Mouse (Mus musculus) cerebellum, adult 8-10 months (tissue): Measurements from ENCODE around the gene Slc12a7.

Experiments used
- DNase-seq: peaks from one replicate; pipeline ENCODE4 v3.0.0; 2022

Slc12a7 gene

DNA sequence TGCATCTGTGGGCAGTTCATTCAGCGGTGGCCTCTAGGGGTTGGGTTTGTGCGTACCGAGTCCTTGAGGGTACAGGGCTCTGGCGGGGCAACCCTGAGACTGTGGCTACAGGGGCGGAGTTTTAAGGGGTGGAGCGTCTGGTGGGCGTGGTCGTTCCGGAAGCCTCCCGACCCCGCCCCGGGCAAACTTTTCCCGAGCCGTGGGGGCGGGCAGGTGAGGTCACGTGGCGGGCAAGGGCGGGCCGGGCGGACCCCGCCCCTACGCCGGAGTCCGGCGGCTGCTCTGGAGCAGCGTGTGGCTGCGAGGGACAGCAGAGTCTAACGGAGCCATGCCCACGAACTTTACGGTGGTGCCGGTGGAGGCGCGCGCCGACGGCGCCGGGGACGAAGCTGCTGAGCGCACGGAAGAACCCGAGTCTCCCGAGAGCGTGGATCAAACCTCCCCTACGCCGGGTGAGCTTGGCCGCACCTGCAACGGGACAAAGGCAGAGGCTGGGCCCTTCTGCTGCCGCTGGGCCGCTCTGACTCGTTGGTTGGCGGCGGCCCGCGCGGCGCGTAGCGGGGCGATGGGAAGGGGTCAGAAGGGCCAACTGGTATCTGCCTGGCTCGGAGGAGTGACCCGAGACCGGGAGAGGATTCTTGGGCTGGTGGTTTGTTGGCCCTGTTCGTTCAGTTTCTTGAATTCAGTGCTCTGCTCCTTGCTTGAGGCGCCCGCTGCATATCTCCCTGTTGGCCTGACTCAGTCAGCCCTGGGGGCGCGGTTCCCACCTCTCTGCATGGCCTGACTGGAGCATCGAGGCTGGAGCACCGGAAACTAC lies 30.8 kb downstream of the Slc12a7 start:
- DNase-seq = no peak

DNA sequence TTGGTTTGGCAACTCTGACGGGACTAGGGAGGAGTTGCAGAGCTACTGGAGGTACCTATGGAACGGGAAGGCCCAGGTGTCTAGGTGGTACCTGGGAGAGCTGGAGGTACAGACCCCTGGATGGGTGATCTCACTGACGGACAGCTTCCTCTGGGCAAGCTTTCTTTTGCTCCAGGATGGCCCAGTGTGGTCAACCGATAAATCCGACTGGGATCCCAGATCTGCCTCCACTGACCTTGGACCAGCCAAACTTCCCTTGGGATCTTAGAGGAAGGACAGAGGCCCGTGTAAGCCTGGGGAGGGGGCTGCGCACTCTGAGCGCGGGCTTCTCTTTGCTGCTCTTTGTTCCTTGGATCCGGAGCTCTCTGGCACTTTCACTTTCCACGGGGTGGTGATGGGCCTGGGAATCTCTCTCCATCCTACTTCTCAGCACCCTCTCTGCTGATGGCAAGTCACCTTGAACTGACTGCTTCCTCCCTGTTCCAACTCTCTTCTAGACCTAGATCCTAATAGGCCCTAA lies 31.4 kb downstream of the Slc12a7 start:
- DNase-seq = no peak

DNA sequence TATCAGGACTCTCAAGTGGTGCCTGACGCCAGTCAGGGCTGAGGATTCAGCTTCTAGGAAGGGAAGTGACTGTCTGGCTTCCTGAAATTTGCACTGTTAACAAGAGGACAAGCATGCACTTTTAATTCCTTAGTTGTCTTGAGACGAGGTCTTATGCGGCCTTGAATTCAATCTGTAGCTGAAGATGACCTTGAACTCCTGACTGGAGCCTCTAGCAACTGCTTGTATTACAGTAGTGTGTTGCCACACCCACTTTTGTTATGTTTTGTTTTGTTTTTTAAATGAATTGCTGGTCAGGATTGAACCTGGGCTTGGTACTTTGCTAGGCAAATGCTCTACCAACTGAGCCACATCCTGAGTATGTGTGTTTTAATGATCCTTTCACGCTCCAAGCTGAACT lies 32.5 kb downstream of the Slc12a7 start:
- no peak for DNase-seq

DNA sequence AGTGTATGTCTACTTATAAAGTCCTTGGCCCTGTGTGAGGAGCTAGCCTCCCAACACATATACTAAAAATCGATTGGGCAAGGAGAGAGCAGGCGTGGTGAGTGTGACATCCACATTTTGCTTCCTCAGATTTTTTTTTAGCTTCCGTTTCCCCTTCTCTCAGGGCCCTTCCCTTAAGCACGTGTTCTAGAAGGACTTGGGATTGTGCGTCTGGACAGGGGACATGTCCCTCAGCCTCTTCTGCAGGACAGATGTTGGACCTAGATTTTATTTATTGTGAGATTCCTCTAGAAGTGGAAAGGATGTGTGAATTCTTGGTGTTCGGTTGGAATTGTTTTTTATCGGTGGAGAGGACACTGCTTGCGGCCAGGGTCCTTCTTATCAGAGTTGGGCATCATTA lies 34.3 kb downstream of the Slc12a7 start:
- no peak for DNase-seq

DNA sequence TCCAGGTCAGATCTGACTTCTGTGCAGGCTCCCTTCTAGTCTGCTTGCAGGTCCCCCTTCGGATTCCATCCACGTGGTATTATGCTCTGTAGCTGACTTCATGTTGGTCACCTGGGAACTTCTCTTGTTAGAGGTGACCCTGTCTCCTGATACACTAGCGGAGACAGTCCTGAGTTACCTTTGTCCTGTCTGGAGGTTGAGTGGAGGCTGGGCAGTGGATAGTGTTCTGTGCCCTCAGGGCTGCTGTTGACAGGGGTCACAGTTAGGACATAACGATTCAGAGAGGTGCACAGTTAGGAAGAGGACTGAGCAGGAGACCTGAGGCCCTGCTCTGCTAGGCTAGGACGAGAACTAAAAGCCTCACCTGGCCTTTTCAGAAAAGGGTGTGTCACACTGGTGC lies 34.9 kb downstream of the Slc12a7 start:
- DNase-seq = no peak

DNA sequence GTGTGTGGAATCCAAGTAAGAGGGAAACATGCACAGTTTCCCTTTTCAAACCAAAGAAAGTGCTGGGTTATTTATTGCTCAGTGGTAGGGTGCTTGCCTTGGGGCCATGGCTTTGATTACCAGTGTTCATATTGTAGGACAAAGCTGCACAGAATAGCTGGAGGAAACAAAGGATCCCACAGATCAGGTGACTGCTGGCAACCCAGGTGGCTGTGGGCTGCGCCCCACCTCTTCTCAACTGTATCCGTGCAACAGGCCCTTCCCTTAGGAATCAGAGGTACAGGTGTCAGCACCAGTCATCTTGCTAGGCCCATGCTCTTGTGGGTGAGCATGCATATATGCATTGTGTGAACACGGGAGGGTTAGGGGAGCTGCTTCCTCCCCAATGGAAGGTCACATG lies 35.4 kb downstream of the Slc12a7 start:
- no peak for DNase-seq

DNA sequence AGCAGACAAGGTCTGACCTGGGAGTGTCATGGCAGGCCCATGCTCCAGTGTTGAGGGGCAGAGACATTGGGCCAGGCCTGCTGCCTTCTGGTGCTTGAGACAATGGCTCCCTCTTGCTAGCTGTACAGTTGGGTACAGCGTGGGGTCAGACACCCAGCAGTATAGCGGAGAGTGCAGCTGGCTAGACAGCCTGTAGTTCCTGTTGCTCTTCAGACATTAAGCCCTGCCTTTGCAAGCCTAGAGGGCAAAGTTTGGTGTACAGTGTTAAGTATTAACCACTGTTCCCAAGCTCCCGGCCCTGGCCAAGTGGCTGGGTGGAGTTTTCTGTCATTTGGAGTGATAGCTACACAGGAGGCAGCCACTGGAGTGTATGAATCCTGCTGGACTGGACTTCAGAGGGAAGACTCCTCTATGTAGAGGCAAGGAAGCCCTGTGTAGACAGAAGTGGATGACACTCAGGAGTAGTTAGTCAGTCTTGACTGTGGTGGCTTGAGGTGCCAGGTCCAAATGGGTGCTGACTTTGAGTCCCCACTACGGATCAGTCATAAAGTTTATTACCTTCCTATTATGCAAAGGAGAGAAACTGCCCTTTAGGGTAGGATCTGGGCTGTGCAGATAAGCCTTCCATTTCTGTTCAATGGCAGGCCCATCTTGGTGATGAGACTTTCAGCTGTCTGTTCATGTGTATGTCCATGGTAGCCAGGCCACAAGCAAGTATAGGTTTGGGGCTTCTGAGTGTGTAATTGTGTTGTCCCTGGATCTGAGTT lies 37.2 kb downstream of the Slc12a7 start:
- no peak for DNase-seq

DNA sequence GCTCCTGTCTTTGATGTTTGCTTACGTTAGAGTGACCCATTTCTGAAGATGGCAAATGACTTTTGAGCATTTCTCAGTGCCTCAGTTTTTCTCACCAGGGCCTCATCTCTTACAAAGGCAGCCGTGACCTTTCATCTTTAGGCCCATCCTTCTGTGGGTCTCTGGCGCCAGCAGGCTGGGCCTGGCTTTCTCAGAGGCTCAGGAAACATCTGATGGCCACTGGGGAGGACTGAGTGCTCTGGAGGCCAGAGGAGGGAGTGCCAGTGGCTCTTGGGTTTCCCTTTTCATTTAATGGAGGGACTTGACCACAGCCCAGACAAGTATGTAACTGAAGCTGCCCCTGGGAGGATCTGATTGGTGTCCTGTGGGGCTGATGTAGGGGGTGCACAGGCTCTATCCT lies 38.2 kb downstream of the Slc12a7 start:
- DNase-seq = no peak

DNA sequence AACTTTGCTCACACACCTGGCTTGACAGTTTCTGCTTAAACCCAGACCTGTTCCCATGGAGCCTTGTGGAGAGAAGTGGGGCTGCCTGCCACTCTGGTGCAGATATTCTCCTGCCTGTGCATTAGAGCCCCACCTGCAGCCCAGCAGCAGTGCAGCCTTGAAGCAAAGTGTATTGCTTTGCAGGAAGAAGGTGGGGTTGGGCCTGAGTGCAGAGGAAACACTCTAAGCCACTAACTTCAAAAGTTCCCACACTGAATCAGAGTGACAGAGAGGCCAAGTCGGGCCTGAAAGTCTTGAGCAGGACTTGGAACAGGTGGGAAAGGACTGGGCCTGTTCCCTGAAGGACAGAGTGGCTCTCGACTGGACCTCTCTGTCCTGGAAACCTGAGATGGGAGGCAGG lies 39.8 kb downstream of the Slc12a7 start:
- DNase-seq = no peak

DNA sequence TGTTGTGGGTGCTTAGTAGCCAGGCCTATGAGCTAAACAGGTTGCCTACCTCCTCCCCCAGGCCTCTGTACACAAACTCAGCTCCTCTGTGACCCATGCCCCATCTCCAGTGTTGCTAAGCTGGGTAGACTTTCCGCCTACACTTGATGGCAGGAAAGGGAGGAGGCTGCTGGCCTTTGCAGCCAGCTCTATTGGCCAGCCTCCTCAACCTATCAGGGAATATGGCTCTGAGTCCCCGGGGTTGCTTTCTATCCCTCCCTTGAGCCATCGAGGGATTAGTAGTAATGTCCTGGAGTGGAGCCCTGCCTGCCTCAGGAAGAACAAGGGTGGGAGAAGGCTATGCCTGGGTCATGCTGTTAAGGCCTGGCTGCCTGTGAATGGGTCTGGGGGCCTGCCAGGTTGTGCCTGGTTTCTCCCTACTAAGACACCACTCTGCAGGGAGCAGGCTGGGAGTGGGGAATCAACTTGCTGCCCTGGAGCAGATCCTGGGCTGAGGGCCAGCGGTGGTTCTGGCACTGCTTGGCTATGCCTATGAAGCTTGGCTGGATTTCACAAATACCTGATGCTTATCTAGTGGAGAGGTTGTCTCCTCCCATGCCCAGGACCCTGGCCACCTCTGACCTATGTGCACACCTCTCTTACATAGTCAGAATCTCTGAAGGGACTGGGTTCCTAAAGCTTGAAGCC lies 40.8 kb downstream of the Slc12a7 start:
- DNase-seq = no peak

DNA sequence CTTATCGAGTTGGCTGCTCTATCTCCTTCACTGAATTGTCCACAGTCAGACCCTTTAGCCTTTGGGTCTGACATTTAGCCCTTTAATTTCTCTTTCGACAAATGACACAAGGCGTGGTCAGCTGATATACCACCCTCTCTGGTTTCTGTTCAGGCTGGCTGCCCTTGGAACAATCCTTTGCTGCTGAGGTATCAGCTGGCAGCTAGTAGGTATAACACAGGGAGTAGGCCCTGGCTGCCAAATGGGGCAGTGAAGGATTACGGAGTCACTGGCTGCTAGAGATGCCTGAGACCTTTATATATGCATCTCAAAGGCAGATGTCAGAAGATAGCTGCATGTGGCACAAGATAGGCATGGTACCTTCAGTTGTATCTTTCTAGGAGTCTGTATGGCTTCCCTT lies 42.9 kb downstream of the Slc12a7 start:
- no peak for DNase-seq

DNA sequence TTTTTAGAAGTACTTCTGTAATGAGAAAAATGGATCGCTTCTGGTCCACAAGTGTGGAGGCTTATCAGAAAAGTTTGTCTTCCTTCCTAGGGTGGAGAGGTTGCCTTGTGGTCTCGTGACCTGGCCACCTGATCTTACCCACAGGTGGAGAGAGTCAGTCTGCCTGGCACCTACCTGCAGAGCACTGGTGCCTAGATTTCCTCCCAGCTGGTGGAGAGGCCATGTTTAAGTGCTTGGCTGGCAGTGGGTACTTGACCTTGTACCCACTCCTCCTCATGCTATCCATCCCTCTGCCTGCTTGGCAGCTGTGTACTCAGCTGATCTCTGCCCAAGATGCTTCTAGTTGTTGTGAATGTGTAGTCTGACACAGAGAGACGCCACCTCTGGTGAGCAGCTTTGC lies 44.7 kb downstream of the Slc12a7 start:
- no peak for DNase-seq

DNA sequence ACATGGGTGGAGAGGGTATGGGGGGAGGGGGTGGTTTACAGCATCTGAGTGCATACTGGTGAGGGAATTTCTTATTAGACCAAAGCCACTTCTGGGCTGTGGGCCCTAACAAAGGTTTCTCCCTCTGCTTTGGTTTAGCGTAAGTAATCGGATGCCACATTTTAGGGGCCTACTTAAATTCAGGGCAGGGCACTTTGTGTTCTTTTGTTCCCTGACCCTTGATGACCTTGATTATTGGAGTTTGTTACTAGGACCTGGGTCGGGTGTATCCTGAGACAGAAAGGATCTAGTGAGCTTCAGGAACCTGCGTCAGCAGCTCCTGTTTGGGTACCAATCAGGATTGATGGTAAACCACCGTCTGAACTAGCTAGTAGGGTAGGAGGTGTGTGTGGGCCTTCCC lies 49.6 kb downstream of the Slc12a7 start:
- DNase-seq = no peak

DNA sequence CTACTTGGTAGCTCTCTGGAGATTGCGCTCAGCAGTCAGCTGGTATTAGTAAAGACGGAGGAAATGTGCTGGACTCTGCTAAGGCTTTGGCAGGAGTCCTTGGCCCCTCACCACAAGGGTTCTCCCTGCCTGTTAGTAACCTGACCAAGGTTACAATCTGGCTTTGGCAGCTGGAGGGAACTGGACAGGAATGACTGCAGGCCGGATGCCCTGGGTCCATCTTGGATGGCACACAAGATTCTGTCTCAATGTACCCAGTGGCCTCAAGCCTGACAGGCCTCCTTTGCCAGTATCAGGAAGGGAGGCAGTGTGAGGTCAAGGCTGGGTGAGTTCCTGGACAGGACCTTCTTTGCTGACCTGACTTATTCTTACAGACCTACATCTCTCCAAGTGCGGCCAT lies 59.3 kb downstream of the Slc12a7 start:
- no peak for DNase-seq

DNA sequence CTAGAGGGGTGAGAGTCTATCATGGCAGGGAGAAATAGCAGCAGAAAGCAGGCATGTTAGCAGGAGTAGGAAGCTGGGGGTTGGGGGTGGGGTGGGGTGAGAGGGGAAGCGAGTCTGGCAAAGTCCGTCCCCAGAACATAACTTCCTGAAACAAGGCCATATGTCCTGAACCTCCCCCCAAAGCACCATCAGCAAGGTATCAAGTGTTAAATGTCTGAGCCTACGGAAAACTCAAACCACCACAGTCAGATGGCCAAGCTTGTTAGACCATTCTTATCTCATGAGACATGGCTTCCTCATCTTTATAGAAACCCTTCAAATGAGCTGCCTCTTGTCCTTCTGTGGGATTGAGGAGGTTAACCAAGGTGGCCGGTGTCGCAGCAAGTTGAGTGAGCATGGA lies 60.3 kb downstream of the Slc12a7 start:
- no peak for DNase-seq

DNA sequence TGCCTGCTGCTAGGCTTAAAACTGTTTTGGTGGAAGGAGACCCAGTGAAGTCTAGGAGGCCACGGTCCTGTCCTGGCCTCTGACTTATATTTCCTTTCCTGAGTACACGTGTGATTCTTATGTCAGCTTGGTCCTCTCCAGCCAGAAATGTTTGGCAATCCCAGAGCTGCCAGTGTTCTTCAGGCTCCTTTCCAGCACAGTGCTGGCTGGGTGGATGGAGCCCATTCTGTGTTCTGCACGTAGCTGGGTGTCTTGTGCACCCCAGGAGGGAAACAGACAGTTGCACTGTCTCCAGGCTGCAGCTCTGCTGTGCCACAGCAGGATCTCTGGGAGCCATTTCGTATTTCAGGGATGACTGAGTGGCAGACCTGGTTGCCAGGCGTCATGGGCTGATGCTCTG lies 66.2 kb downstream of the Slc12a7 start:
- DNase-seq = no peak

DNA sequence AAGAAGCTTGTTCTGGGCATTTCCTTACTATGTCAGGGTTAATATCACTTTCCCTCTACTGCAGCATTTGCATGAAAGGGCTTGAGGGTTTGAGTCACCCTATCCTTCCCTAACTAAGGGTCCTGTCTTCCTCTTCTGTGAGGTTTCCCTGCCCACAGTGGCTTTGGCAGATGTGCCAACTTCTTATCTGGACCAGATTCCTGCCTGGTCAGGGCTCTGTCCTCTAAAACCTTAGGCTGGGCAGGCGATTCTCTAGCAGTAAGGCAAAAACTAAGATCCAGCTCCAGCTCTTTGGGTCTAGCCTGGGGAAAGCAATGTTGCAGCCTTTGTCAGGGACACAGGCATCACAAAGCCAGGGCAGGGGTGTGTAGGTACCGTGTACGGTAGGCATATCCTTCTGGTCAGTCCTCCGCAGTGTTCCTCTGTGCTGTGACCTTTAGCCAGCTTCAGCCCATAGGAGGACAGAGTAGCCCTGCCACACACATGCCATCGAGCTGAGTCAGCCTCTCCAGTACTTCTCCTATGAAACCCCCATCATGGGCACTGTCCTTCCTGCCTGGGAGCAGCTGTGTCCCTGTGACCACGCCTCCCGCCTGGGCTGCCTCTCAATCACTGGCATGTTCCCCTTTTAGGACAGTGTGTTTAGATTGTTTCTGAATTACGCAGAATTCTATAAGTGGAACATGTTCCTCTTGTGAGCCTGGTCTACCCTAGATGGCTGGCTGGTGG lies 70.7 kb downstream of the Slc12a7 start:
- no peak for DNase-seq

DNA sequence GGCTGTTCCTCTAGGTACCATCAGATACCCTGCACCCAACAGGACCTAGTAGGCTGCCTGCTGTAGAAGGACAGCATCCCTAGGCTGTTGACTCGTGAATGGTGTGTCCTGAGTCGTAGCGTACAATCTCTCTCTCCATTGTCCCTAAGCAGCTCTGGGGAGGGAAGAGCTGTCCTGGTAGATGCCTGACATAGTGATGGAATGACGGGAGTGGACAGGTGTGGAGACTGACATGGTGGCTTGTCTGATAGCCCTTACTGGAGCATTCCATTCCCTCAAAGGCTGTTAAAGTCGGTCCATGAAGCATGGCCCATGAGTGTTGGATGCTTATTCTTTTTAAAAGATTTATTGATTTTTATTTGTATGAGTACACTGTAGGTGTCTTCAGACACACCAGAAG lies 72.0 kb downstream of the Slc12a7 start:
- no peak for DNase-seq

DNA sequence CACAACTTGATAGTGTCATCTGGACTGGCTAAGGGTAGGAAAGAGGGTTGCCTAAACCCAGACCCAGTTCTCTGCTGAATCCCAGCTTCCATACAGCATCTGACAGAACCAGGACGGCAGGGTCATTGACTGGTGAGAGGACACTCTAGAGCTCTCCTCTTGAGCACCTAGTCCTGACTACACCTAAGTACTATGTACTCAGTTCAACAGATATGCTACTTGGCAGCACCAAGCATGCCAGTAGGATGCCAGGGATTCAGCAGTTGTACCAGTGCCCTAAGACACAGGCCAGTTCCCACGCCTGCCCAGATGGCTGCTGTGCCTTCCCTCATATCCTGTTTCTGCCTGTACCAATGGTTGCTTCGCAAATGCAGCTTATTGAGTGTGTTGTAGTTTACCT lies 80.0 kb downstream of the Slc12a7 start:
- no peak for DNase-seq

DNA sequence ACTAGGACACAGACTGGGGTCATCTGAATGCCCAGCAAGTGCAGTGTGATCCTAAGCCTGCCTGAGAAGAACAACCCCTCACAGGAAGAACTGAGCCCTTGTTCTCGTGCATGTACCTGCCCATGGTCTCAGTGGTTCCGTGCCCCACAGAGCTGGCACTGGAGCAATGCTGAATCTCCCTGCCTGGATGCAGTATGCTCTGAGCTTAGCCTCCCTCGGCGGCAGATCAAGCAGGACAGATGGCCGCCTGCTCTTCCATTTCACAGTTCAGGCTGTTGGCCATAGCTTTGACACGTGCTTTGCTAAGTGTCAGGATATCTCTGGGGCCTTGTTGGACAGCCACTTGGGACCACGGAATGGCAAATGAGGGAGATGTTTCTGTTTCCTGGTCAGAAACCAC lies 81.3 kb downstream of the Slc12a7 start:
- no peak for DNase-seq

DNA sequence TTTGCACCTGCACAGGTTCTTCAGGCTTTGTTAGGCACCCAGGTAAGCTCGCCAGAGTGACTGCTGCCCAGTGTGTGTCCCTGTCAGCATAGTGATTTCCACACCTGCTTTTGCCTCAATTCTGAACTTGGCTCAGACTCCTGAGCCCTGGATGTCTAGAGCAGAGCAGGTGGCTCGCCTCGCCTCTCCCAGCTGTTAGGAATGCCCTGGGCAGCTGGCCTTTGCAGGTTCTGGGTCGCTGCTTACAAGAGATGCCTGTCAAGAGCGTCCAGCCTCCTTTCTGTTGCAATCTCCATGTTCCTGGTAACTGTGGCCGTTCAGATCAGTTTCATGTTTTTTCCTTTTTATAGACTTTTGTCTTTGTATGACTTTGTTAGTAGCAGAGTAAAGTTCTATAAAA lies 83.4 kb downstream of the Slc12a7 start:
- no peak for DNase-seq

DNA sequence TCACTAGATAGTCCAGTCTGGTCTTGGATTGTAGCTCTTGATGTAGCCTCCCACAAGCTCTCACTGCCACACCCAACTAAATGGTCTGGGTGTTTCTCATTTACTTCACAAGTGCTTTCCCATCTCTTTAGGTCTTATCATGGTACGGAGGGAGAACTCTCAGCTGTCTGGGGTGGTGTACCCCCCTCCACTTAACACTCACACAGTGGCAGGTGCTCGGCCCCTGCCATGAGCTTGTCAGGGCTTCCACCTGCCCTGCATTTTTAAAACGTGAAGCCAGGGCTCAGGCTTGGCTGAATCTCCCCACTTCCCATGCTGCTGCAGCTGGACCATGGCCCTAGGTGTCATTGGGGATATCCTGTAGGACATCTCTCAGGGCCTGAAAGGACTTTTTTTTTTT lies 86.0 kb downstream of the Slc12a7 start:
- DNase-seq = no peak

DNA sequence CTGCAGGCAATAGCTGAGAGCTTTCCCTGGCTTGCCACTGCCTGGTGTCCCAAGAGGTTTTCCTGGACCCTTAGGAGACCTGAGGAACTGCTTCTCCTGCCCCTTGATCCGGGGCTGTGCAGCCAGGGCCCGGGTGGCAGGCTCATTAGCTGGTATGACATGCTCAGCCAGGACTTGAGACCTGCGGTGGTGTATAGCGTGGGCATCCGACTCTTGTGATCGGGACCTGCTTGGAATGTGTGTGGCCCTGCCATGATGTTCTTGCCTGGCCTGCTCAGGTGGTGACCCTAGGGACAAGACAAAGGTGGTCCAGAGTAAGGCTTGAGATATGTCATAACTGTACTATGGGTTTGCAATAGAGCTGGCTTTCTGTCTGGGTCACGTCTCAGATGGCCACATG lies 88.4 kb downstream of the Slc12a7 start:
- no peak for DNase-seq
